Mouse (Mus musculus): ENCODE measurements around the gene Necab2.

Gene Necab2

GRCm38 (mm10) chr8:119446211-119446989, at the start of gene Necab2:
Gene Necab2 (plus strand): TSS chr8:119446719.
- in situ Hi-C loops (cut with MboI, MseI) = no loop called here

- in situ Hi-C loops (cut with MboI, MseI) = no loop called here
Measured at GRCm38 (mm10) chr8:119398558-119398957, 48.0 kb upstream of the Necab2 start.

GRCm38 (mm10) chr8:119399255-119399654, 47.3 kb upstream of the Necab2 start:
- in situ Hi-C loops (cut with MboI, MseI) = no loop called here

GRCm38 (mm10) chr8:119400122-119400671, 46.3 kb upstream of the Necab2 start:
- in situ Hi-C loops (cut with MboI, MseI) = no loop called here

GRCm38 (mm10) chr8:119400904-119401303, 45.6 kb upstream of the Necab2 start:
- in situ Hi-C loops (cut with MboI, MseI) = no loop called here

- in situ Hi-C loops (cut with MboI, MseI) = no loop called here
Measured at GRCm38 (mm10) chr8:119403912-119404311, 42.6 kb upstream of the Necab2 start.

- in situ Hi-C loops (cut with MboI, MseI) = loop anchor here (5.0 kb wide), 1 partner anchor 88 kb away; no protein-coding TSS in a partner anchor
Measured at GRCm38 (mm10) chr8:119404648-119405047, 41.9 kb upstream of the Necab2 start.

GRCm38 (mm10) chr8:119408311-119408710, 38.2 kb upstream of the Necab2 start:
- in situ Hi-C loops (cut with MboI, MseI) = loop anchor here (5.0 kb wide), 1 partner anchor 84 kb away; no protein-coding TSS in a partner anchor

- in situ Hi-C loops (cut with MboI, MseI) = loop anchor here (10.0 kb wide), 1 partner anchor 193 kb away; the partner anchor contains the start of gene Taf1c
Measured at GRCm38 (mm10) chr8:119412037-119412734, 34.3 kb upstream of the Necab2 start.

- in situ Hi-C loops (cut with MboI, MseI) = loop anchor here (10.0 kb wide), 1 partner anchor 192 kb away; the partner anchor contains the start of gene Taf1c
Measured at GRCm38 (mm10) chr8:119412735-119413498, 33.6 kb upstream of the Necab2 start.

GRCm38 (mm10) chr8:119413605-119414004, 32.9 kb upstream of the Necab2 start:
- in situ Hi-C loops (cut with MboI, MseI) = loop anchor here (10.0 kb wide), 1 partner anchor 191 kb away; the partner anchor contains the start of gene Taf1c

GRCm38 (mm10) chr8:119420318-119420717, 26.2 kb upstream of the Necab2 start:
- in situ Hi-C loops (cut with MboI, MseI) = no loop called here

GRCm38 (mm10) chr8:119421603-119422122, 24.9 kb upstream of the Necab2 start:
- in situ Hi-C loops (cut with MboI, MseI) = no loop called here

GRCm38 (mm10) chr8:119422123-119422711, 24.3 kb upstream of the Necab2 start:
- in situ Hi-C loops (cut with MboI, MseI) = no loop called here

GRCm38 (mm10) chr8:119423631-119424141, 22.8 kb upstream of the Necab2 start:
- in situ Hi-C loops (cut with MboI, MseI) = no loop called here

GRCm38 (mm10) chr8:119424199-119424733, 22.3 kb upstream of the Necab2 start:
- in situ Hi-C loops (cut with MboI, MseI) = no loop called here

GRCm38 (mm10) chr8:119424740-119425139, 21.8 kb upstream of the Necab2 start:
- in situ Hi-C loops (cut with MboI, MseI) = no loop called here

- in situ Hi-C loops (cut with MboI, MseI) = no loop called here
Measured at GRCm38 (mm10) chr8:119425533-119425932, 21.0 kb upstream of the Necab2 start.

- in situ Hi-C loops (cut with MboI, MseI) = no loop called here
Measured at GRCm38 (mm10) chr8:119426069-119426735, 20.3 kb upstream of the Necab2 start.
